In genomic region chr10:103028253-103029131, GRCm38 (mm10) we compare ENCODE assay signal across 9 mouse cellular contexts. TPM values are rescaled to one million over a fixed set of nuclear protein-coding genes. Genes with fewer than 3 reads are reported as not detected.
DNase-seq lines count a peak whose midpoint lies in the region; ATAC-seq and TF ChIP-seq lines count a peak whose summit lies in the region.
"Had no signal": no experiment of that assay in that cellular context is flagged by ENCODE, and none has a peak within 500 bp of the region (broad histone marks: within the 10 kb centered on the region; RNA-seq: fewer than 3 reads in every experiment).

No protein-coding gene starts in this region.

- peaks cover 48% of the 10 kb centered on the region for H3K27me3 ChIP-seq in embryonic facial prominence, embryonic 13.5 days
- H3K27me3 ChIP-seq in hindbrain, embryonic 13.5 days = peaks cover 74% of the 10 kb centered on the region
- peaks cover 82% of the 10 kb centered on the region for H3K27me3 ChIP-seq in limb, embryonic 14.5 days (ENCODE audit: control insufficient read depth, insufficient read depth, low read length)
- peaks cover 65% of the 10 kb centered on the region for H3K27me3 ChIP-seq in neural tube, embryonic 12.5 days (replicated peaks)

- H3K36me3 ChIP-seq in embryonic facial prominence, embryonic 13.5 days = 0 out of 2 replicates have a peak, but pooled peaks cover 4% of the 10 kb centered on the region
- H3K36me3 ChIP-seq in hindbrain, embryonic 13.5 days = no peaks in the 10 kb centered on the region
- H3K36me3 ChIP-seq in limb, embryonic 14.5 days (ENCODE audit: control insufficient read depth, insufficient read depth, low read length) = no peaks in the 10 kb centered on the region
- no peaks in the 10 kb centered on the region for H3K36me3 ChIP-seq in neural tube, embryonic 12.5 days
- H3K36me3 ChIP-seq: G1E had no signal

- peak overlapping the region; percentile 62 for H3K4me2 ChIP-seq in embryonic facial prominence, embryonic 13.5 days
- peak overlapping the region; percentile 50 for H3K4me2 ChIP-seq in hindbrain, embryonic 13.5 days
- peak overlapping the region; percentile 52 for H3K4me2 ChIP-seq in limb, embryonic 14.5 days (replicated peaks; ENCODE audit: low read depth, low read length, severe bottlenecking)
- peak overlapping the region; percentile 57 for H3K4me2 ChIP-seq in neural tube, embryonic 12.5 days (replicated peaks)

- 0 out of 2 replicates have a peak, but pooled peaks cover 4% of the 10 kb centered on the region for H3K4me1 ChIP-seq in embryonic facial prominence, embryonic 13.5 days
- peaks cover 11% of the 10 kb centered on the region for H3K4me1 ChIP-seq in hindbrain, embryonic 13.5 days (replicated peaks)
- peaks cover 13% of the 10 kb centered on the region; the same call in 1 of the 2 replicates for H3K4me1 ChIP-seq in limb, embryonic 14.5 days (ENCODE audit: control insufficient read depth, insufficient read depth, low read length)
- peaks cover 13% of the 10 kb centered on the region for H3K4me1 ChIP-seq in neural tube, embryonic 12.5 days

- H3K4me3 ChIP-seq in embryonic facial prominence, embryonic 13.5 days = peak overlapping the region; percentile 70
- H3K4me3 ChIP-seq in hindbrain, embryonic 13.5 days = peak overlapping the region; percentile 24
- H3K4me3 ChIP-seq in limb, embryonic 14.5 days (replicated peaks; ENCODE audit: low read length) = peak overlapping the region; percentile 40
- peak overlapping the region; percentile 33 for H3K4me3 ChIP-seq in neural tube, embryonic 12.5 days

- H3K27ac ChIP-seq in embryonic facial prominence, embryonic 13.5 days = peak overlapping the region; percentile 99
- H3K27ac ChIP-seq in hindbrain, embryonic 13.5 days = no peak overlapping the region
- H3K27ac ChIP-seq in limb, embryonic 14.5 days (replicated peaks; ENCODE audit: low read depth, low read length) = no peak overlapping the region
- H3K27ac ChIP-seq in neural tube, embryonic 12.5 days = no peak overlapping the region

- under 1% methylated on average over 50 of the region's 50 CpGs for WGBS in embryonic facial prominence, embryonic 13.5 days
- under 1% methylated on average over 49 of the region's 50 CpGs for WGBS in hindbrain, embryonic 13.5 days
- 2% methylated on average over 46 of the region's 50 CpGs for WGBS in limb, embryonic 14.5 days
- WGBS in neural tube, embryonic 12.5 days = under 1% methylated on average over 50 of the region's 50 CpGs

- peak; percentile 82 for DNase-seq in heart, adult 11 months
- DNase-seq in heart, adult 9 months (ENCODE audit: low spot score in 2 of 2) = no peak
- DNase-seq in limb, embryonic 14.5 days (ENCODE audit: low spot score) = peak; percentile 8
- no peak for DNase-seq in urinary bladder, adult 2 months (ENCODE audit: low spot score)
- no peak for DNase-seq in cerebellum, adult 9-10 months

- ATAC-seq in embryonic facial prominence, embryonic 13.5 days (ENCODE audit: insufficient number of reproducible peaks, insufficient read depth, low FRiP score, low TSS enrichment, low read depth) = peak; percentile 94
- ATAC-seq in hindbrain, embryonic 13.5 days (ENCODE audit: low FRiP score) = peak; percentile 58
- peak; percentile 44 for ATAC-seq in limb, embryonic 14.5 days (ENCODE audit: low FRiP score, low read depth)
- ATAC-seq in neural tube, embryonic 12.5 days (ENCODE audit: low FRiP score, low read depth) = peak; percentile 65

- no peak for TF ChIP-seq POLR2A in limb, embryonic 14.5 days (IDR thresholded peaks at IDR 0.05; ENCODE audit: borderline replicate concordance, extremely low read depth, insufficient read depth, insufficient read length)

- H3K9me3 ChIP-seq in embryonic facial prominence, embryonic 13.5 days = no peaks in the 10 kb centered on the region
- H3K9me3 ChIP-seq in hindbrain, embryonic 13.5 days = no peaks in the 10 kb centered on the region
- H3K9me3 ChIP-seq in limb, embryonic 14.5 days (ENCODE audit: control insufficient read depth, low read length) = no peaks in the 10 kb centered on the region
- no peaks in the 10 kb centered on the region for H3K9me3 ChIP-seq in neural tube, embryonic 12.5 days

- peak overlapping the region; percentile 98 for H3K9ac ChIP-seq in embryonic facial prominence, embryonic 13.5 days
- H3K9ac ChIP-seq in hindbrain, embryonic 13.5 days = no peak overlapping the region
- H3K9ac ChIP-seq in limb, embryonic 14.5 days (ENCODE audit: low read depth, low read length, severe bottlenecking) = peak overlapping the region; percentile 41
- no peak overlapping the region for H3K9ac ChIP-seq in neural tube, embryonic 12.5 days

RNA-seq across cellular contexts. Expression of gene Alx1, which starts 1.5 kb away (rescaled TPM):
- 377 and 403 TPM in 2 replicates for polyA plus RNA-seq in embryonic facial prominence, embryonic 13.5 days (2015; fragmentation: Nextera tagmentation; extraction: Ambion mirVana)
- 0.26 and 1.1 TPM in 2 replicates for polyA plus RNA-seq in hindbrain, embryonic 13.5 days (2015; fragmentation: Nextera tagmentation; extraction: Ambion mirVana)
- 1.5 and 1.8 TPM in 2 replicates for polyA plus RNA-seq in limb, embryonic 14.5 days (2012; rRNA removed)
- 3.9 and 4.0 TPM in 2 replicates for polyA plus RNA-seq in limb, embryonic 14.5 days (2014; fragmentation: Nextera tagmentation; extraction: Ambion mirVana)
- 1.1 and 1.4 TPM in 2 replicates for polyA plus RNA-seq in neural tube, embryonic 12.5 days (2016; fragmentation: Nextera tagmentation; extraction: Ambion mirVana)
- polyA plus RNA-seq in urinary bladder, adult 2 months (2012; rRNA removed) = 0.15 and 0.28 TPM in 2 replicates
- polyA plus RNA-seq: G1E had no signal

Comparison
In these comparisons a context has a peak if more than half of its experiments do, and no peak if none do; other contexts are left out.
1. DNase-seq: peak in heart, adult 11 months (single experiment) and limb, embryonic 14.5 days (single experiment); none in heart, adult 9 months (0 of 2), urinary bladder, adult 2 months (single experiment) and cerebellum, adult 9-10 months (single experiment).
2. ATAC-seq: peak in every context shown above with its lines; median percentile 94 in embryonic facial prominence, embryonic 13.5 days; 65 in neural tube, embryonic 12.5 days; 58 in hindbrain, embryonic 13.5 days; 44 in limb, embryonic 14.5 days.
3. H3K9ac ChIP-seq: peak in embryonic facial prominence, embryonic 13.5 days (single experiment) and limb, embryonic 14.5 days (single experiment); none in hindbrain, embryonic 13.5 days (single experiment) and neural tube, embryonic 12.5 days (single experiment).
4. RNA of gene Alx1, which starts 1.5 kb away (polyA plus RNA-seq): 377 to 403 TPM in embryonic facial prominence, embryonic 13.5 days; 1.5 to 4.0 TPM in limb, embryonic 14.5 days, 1.1 to 1.4 TPM in neural tube, embryonic 12.5 days, 0.26 to 1.1 TPM in hindbrain, embryonic 13.5 days and 0.15 to 0.28 TPM in urinary bladder, adult 2 months; every median in the first group is over 10 times any median in the second.
5. Peak in every context shown above with its lines, with median percentiles within 50 percentile points of each other: H3K4me2 ChIP-seq and H3K4me3 ChIP-seq.